Mouse (Mus musculus) spleen, adult 18-20 months (tissue): ENCODE data around the gene Crtc1.

Source experiments
- DNase-seq, 2 experiments: peaks; one replicate each; pipeline ENCODE4 v3.0.0; 2022; ENCODE audit warnings: mixed read lengths in 2 of 2

Crtc1 gene

DNA sequence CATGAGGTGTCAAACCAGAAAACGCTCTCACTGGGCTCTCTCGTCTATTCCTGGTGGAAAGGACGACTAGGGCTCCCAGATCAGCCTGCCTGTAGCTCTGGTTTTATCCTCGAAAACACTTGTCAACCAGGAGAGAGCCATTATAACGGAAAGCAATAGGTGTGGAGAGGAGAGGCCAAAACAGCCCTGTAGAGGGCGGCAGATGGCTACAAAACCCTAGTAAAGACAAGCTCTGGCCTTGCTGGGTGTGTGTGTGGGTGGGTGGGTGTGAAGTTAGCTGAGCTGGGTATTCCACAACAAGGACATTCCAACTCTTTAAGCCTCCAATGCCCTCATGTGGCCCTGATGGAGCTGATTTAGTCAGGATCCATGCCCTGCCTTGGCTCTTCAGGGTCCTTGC, 95.7 kb downstream of the Crtc1 start:
- DNase-seq = no peak

DNA sequence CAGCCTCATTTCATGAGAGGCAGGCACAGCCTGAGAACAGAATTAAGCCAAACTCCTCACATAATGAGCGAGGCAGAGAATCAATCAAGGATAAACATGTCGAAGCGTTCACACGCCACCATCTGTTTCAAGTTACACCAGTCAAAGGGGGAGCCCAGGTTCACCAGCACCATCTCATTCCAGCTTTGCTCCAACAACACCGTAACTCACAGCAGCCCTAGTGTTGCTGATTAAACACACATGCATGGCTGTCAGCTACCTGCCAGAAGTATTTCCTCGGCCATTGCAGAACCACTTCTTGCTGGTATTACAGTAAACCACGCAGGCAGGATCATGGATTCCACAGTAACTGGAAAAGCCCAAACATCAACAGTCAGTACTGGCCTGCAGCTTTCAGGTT, 96.3 kb downstream of the Crtc1 start:
- DNase-seq = no peak

DNA sequence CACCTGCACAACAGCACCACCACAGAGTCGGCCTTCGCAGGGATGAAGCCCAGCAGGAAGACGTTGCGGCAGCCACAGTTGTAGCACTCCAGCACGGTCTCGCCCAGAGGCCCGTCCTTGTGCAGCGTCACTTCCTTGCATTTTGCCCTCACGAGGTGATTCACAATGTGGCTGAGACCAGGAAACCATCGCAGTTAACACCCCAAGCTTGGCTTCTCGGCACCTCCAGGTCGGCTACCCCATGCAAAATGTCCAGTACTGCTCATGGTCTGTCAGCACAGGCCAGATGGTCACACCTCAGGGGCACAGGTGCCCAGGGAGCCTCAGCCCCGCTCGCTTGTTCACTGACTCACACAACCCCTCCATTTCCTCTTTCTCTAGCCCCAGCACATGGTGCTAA, 97.4 kb downstream of the Crtc1 start:
- DNase-seq = no peak

DNA sequence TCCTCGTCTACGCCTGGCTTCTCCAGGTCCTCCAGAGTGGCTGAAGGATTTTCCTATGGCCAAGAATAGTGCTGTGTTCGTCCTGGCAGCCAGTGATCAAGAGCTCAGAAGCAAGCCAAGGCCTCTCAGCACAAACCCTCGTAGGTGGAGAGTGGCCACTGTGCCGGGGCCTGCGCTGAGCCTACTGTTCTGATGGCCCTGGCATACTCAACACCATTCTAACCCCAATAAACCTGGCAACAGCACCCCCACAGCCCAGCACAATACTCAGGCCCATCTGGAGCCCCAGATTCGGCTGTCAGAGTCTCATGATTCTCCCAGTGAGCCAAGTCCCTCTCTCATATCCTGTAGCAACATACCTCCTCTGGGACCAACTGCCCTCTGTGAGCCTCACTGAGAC, 98.7 kb downstream of the Crtc1 start:
- DNase-seq = no peak

DNA sequence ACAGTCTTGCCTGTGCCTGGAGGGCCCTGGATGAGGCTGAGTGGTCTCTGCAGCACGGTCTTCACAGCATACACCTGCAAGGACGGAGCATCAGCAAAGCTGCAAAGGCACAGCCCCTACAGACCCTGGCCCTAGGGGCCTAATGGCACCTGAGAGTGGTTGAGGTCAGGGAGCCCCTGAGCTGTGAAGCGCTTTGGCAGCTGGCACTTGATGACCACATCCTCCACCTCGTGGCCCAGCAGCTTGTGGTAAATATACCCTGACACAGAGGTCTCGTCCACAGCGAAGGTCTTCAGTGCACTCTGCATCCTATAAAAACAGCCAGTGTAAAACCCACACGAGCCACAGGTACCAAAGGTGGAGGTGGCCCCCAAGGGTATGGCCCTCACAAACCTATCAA, 100.4 kb downstream of the Crtc1 start:
- DNase-seq = no peak

DNA sequence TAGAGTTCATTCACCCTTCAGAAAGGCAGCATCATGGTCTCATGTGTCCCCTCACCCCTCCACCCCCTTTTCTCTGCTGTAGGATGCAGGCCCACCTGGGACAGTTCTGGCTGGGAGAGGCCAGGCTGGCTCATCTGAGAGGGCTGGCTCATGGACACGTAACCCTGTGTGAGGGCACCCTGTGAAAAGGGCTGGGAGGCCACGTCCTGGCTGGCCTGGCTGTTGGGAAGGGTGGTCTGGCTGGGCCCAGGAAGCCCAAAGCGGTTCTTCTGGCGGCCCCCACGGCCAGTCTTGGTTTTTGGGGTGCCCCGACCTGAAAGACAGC, 106.5 kb downstream of the Crtc1 start:
- no peak for DNase-seq
